Mouse (Mus musculus): ENCODE measurements at regions not wholly inside any gene's neighbourhood (a gene's known extent, or its start where the extent isn't known, plus 50 kb on each side); places are given as distances from the start of the nearest gene placed in this dataset.

GRCm38 (mm10) chr15:67228633-67229032 lies 727.9 kb upstream of the Lrrc6 start:
- ATAC-seq (replicated peaks; ENCODE audit: poor library complexity), result no peak

- ATAC-seq (replicated peaks; ENCODE audit: poor library complexity), result no peak
These were observed 726.9 kb upstream of the Lrrc6 start for GRCm38 (mm10) chr15:67227456-67228164.

- ATAC-seq (replicated peaks; ENCODE audit: poor library complexity), result no peak
These were observed 726.2 kb upstream of the Lrrc6 start for GRCm38 (mm10) chr15:67226900-67227299.

All from megakaryocyte progenitor cell, adult 5-6 weeks (primary cell).